ENCODE assay signal across 12 mouse cellular contexts in the genomic region with DNA sequence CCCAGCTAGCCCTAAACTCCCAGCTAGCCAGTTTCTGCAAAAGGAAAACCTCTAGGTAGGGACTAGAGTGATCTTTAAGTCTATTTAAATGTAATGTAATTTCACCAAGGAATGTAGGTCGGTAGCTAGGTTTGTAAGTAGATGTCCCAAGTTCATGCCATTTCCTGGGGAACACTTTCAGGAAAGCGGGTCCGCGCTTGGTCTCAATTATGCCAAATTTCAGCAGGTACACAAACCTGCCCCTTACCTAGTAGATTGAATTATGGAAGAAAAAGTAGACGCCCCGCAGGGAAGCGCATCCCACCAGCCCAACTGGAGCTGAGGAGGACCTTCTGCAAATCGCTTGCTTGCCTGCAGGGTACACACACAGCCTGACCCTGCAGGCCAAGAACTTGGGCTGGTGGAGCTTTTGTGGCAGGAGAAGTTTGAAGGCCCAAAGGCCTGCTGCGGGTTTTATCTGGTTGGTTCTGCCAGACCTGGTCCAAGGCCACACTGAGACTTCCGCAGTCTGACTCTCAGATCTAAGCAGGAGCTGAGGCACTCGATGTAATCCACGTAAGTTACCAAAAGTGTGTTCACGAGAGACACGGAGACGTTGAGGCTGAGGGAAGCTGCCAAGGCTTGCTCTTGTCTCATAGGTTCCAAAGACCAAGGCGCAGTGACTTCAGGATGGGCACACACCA. TPM values are rescaled to one million over a fixed set of nuclear protein-coding genes. Genes with fewer than 3 reads are reported as not detected.
DNase-seq lines count a peak whose midpoint lies in the region; ATAC-seq and TF ChIP-seq lines count a peak whose summit lies in the region.
"Had no signal": no experiment of that assay in that cellular context is flagged by ENCODE, and none has a peak within 500 bp of the region (broad histone marks: within the 10 kb centered on the region; RNA-seq: fewer than 3 reads in every experiment).

No protein-coding gene starts in this region.

- H3K4me2 ChIP-seq in embryonic facial prominence, embryonic 11.5 days (ENCODE audit: low read depth, low read length) = no peak overlapping the region
- peak overlapping the region; percentile 39 for H3K4me2 ChIP-seq in hindbrain, embryonic 13.5 days
- peak overlapping the region; percentile 33; the same call in 1 of the 2 replicates for H3K4me2 ChIP-seq in midbrain, embryonic 16.5 days (ENCODE audit: low read length)
- H3K4me2 ChIP-seq: liver, embryonic 12.5 days had no signal

- peaks cover 50% of the 10 kb centered on the region for H3K27me3 ChIP-seq in embryonic facial prominence, embryonic 11.5 days (ENCODE audit: control insufficient read depth, insufficient read depth, low read length)
- H3K27me3 ChIP-seq in hindbrain, embryonic 13.5 days = peaks cover 88% of the 10 kb centered on the region
- H3K27me3 ChIP-seq in midbrain, embryonic 16.5 days (ENCODE audit: control insufficient read depth, insufficient read depth, low read depth, low read length) = peaks cover 40% of the 10 kb centered on the region

- H3K9me3 ChIP-seq in embryonic facial prominence, embryonic 11.5 days (replicated peaks; ENCODE audit: control insufficient read depth, low read length) = no peaks in the 10 kb centered on the region
- no peaks in the 10 kb centered on the region for H3K9me3 ChIP-seq in hindbrain, embryonic 13.5 days
- H3K9me3 ChIP-seq in midbrain, embryonic 16.5 days (replicated peaks; ENCODE audit: control insufficient read depth, low read length, poor library complexity, severe bottlenecking) = no peaks in the 10 kb centered on the region
- H3K9me3 ChIP-seq: G1E; liver, embryonic 12.5 days had no signal

- intact Hi-C loops in left cerebral cortex, adult 2 months (cut with DNase I) = no loop called here

- no peak overlapping the region for H3K9ac ChIP-seq in embryonic facial prominence, embryonic 11.5 days (replicated peaks; ENCODE audit: low read length)
- H3K9ac ChIP-seq in hindbrain, embryonic 13.5 days = no peak overlapping the region
- H3K9ac ChIP-seq in midbrain, embryonic 16.5 days (ENCODE audit: low read depth, low read length) = no peak overlapping the region
- H3K9ac ChIP-seq: liver, embryonic 12.5 days had no signal

- peak; percentile 29 for DNase-seq in embryo, embryonic 10 days (ENCODE audit: low spot score)
- peak; percentile 13 for DNase-seq in embryonic facial prominence, embryonic 11.5 days (ENCODE audit: low spot score)
- no peak for DNase-seq in left cerebral cortex, adult 11 months (ENCODE audit: low spot score)
- DNase-seq in adrenal gland, postnatal 10 days = no peak
- no peak for DNase-seq in left cerebral cortex, adult 2 months (ENCODE audit: extremely low spot score in 1 of 2, low spot score in 2 of 2)

- TF ChIP-seq CTCF in left cerebral cortex, adult 2 months (IDR thresholded peaks at IDR 0.05) = no peak

- H3K4me3 ChIP-seq in embryonic facial prominence, embryonic 11.5 days (ENCODE audit: low read depth, low read length) = no peak overlapping the region
- H3K4me3 ChIP-seq in hindbrain, embryonic 13.5 days = no peak overlapping the region
- H3K4me3 ChIP-seq in midbrain, embryonic 16.5 days (ENCODE audit: low read depth, low read length) = no peak overlapping the region
- H3K4me3 ChIP-seq in left cerebral cortex, adult 2 months = no peak overlapping the region
- H3K4me3 ChIP-seq: liver, embryonic 12.5 days had no signal

- H3K4me1 ChIP-seq in embryonic facial prominence, embryonic 11.5 days (ENCODE audit: control insufficient read depth, insufficient read depth, low read length) = peaks cover 4% of the 10 kb centered on the region; the same call in 1 of the 2 replicates
- H3K4me1 ChIP-seq in hindbrain, embryonic 13.5 days (replicated peaks) = peaks cover 38% of the 10 kb centered on the region
- peaks cover 21% of the 10 kb centered on the region for H3K4me1 ChIP-seq in midbrain, embryonic 16.5 days (ENCODE audit: control insufficient read depth, insufficient read depth, low read length)
- H3K4me1 ChIP-seq: liver, embryonic 12.5 days had no signal

- H3K36me3 ChIP-seq in embryonic facial prominence, embryonic 11.5 days (replicated peaks; ENCODE audit: control insufficient read depth, insufficient read depth, low read depth, low read length) = no peaks in the 10 kb centered on the region
- H3K36me3 ChIP-seq in hindbrain, embryonic 13.5 days = no peaks in the 10 kb centered on the region
- no peaks in the 10 kb centered on the region for H3K36me3 ChIP-seq in midbrain, embryonic 16.5 days (ENCODE audit: control insufficient read depth, insufficient read depth, low read length)
- H3K36me3 ChIP-seq: G1E; liver, embryonic 12.5 days had no signal

- no peak overlapping the region for H3K27ac ChIP-seq in embryonic facial prominence, embryonic 11.5 days (replicated peaks; ENCODE audit: low read depth, low read length)
- H3K27ac ChIP-seq in hindbrain, embryonic 13.5 days = no peak overlapping the region
- 0 out of 2 replicates have a peak overlapping the region, but pooled peaks have one; percentile 2 for H3K27ac ChIP-seq in midbrain, embryonic 16.5 days (ENCODE audit: low read length)
- H3K27ac ChIP-seq in left cerebral cortex, adult 2 months = no peak overlapping the region
- H3K27ac ChIP-seq: liver, embryonic 12.5 days had no signal

- no peak for ATAC-seq in embryonic facial prominence, embryonic 11.5 days (replicated peaks; ENCODE audit: insufficient number of reproducible peaks, low FRiP score, low TSS enrichment, low read depth)
- ATAC-seq in hindbrain, embryonic 13.5 days (ENCODE audit: low FRiP score) = no peak
- ATAC-seq in midbrain, embryonic 16.5 days = no peak
- ATAC-seq: liver, embryonic 12.5 days had no signal

- WGBS in embryonic facial prominence, embryonic 11.5 days = 8% methylated on average over 16 of the region's 16 CpGs
- 23% methylated on average over 16 of the region's 16 CpGs for WGBS in hindbrain, embryonic 13.5 days
- WGBS in midbrain, embryonic 16.5 days = 33% methylated on average over 16 of the region's 16 CpGs

RNA-seq across cellular contexts. Expression of gene Sox21, which starts 11.6 kb away (rescaled TPM):
- 2.7 and 5.0 TPM in 2 replicates for polyA plus RNA-seq in embryonic facial prominence, embryonic 11.5 days (2014; fragmentation: Nextera tagmentation; extraction: Ambion mirVana)
- 6.7 and 6.9 TPM in 2 replicates for polyA plus RNA-seq in hindbrain, embryonic 13.5 days (2015; fragmentation: Nextera tagmentation; extraction: Ambion mirVana)
- polyA plus RNA-seq in midbrain, embryonic 16.5 days (2015; fragmentation: Nextera tagmentation; extraction: Ambion mirVana) = 6.4 and 8.0 TPM in 2 replicates
- not detected for total RNA-seq in adrenal gland, postnatal 10 days (2021)
- 10 to 100 TPM in 1 of 2 experiments, 1 to 10 TPM in 1; 10.0 to 10.6 TPM for total RNA-seq in left cerebral cortex, adult 2 months (2021)
- total RNA-seq: megakaryocyte progenitor cell, adult 5-6 weeks had no signal

RNA-seq across cellular contexts. Expression of gene Gm9376, which starts 41.6 kb away (rescaled TPM):
- polyA plus RNA-seq in embryonic facial prominence, embryonic 11.5 days (2014; fragmentation: Nextera tagmentation; extraction: Ambion mirVana) = not detected in 2 replicates
- polyA plus RNA-seq in hindbrain, embryonic 13.5 days (2015; fragmentation: Nextera tagmentation; extraction: Ambion mirVana) = not detected in 2 replicates
- not detected in 2 replicates for polyA plus RNA-seq in midbrain, embryonic 16.5 days (2015; fragmentation: Nextera tagmentation; extraction: Ambion mirVana)
- not detected for total RNA-seq in adrenal gland, postnatal 10 days (2021)
- not detected for total RNA-seq in left cerebral cortex, adult 2 months (2021)
- total RNA-seq: G1E; gastrocnemius, postnatal 4 days; megakaryocyte progenitor cell, adult 5-6 weeks had no signal
- polyA plus RNA-seq: G1E; liver, embryonic 12.5 days; thymus, postnatal 0 days had no signal

Comparison
In these comparisons a context has a peak if more than half of its experiments do, and no peak if none do; other contexts are left out.
1. DNase-seq: peak in embryo, embryonic 10 days (single experiment) and embryonic facial prominence, embryonic 11.5 days (single experiment); none in left cerebral cortex, adult 11 months (single experiment), adrenal gland, postnatal 10 days (single experiment) and left cerebral cortex, adult 2 months (0 of 2).